Mouse (Mus musculus) megakaryocyte, embryonic 14.5 days (primary cell): ENCODE results near the gene Tmem199.

Experiments used
- FLI1 ChIP-seq: IDR thresholded peaks from 2 replicates; pipeline ENCODE4 v1.6.1; 2012; ENCODE audit warnings: low read length, inconsistent platforms, mixed read lengths
- GATA1 ChIP-seq: IDR thresholded peaks from 3 replicates; pipeline ENCODE4 v1.6.1; 2012; ENCODE audit warnings: mixed read lengths, low read length, inconsistent platforms, borderline replicate concordance

DNA sequence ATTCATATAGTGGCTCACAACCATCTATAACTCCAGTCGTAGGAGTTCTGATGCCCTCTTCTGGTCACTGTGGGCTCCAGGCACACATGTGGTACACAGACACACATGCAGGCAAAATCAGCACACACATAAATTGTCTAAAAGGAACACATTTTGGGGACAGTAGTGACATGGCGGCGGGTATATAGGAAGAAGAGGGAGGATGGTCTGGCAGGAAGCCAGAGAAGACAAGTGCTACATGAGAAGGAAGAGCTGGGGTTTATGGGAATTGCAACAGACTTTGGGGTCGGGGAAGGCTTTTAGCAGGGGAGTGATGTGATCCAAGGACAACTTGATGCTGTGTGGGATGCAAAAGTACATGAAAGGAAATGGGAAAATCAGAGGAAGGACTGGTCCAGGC is 22.5 kb upstream of the Tmem199 start:
- TF ChIP-seq GATA1 (no peak), FLI1 (no peak)
